Mouse (Mus musculus) spleen, adult 18-20 months (tissue): ENCODE results near the gene Srsf4.

ENCODE experiments used
- DNase-seq, 2 experiments: peaks; one replicate each; pipeline ENCODE4 v3.0.0; 2022; ENCODE audit warnings: mixed read lengths in 2 of 2

Srsf4 gene

DNA sequence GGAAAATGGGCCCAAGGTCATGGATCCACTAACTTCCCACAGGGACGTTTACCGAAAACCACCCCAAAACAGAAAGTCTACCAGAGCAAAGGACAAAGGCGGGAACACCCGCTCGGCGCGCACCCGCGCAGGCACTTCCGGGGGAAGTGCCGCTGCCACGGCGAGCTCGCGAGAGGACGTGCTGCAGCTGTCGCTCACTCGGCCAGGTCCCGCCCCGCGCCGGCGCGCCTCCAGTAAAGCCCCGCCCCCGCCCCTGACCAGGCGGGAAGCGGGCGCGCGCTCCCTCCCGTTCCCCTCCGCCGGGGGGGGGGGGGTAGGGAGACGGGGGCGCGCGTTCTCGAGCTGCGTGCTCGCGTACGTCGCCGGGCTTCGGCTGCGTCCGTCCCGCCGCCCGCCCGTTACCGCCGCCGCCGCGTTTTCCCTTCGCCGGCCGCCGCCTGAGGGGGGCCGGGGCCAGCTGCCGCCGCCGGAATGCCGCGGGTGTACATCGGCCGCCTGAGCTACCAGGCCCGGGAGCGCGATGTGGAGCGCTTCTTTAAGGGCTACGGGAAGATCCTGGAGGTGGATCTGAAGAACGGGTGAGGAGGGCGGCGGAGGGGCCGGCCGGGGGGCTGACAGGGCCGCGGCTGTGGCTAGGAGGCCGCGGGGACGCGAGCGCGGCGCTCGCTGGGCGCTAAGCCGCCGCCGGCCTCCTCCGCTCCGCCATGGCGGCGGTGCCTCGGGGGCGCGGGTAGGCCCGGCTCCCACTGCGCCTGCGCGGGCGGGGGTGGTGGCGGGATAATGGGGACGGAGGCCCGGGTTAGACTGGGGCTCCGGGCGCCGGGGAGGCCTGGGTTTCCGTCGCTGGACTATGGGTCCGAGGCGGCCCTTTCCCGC lies at the start of gene Srsf4:
Srsf4 (plus strand) TSS at position 325 of the 876 bp plus-strand sequence.
- DNase-seq = peak; percentile 89 to 92

DNA sequence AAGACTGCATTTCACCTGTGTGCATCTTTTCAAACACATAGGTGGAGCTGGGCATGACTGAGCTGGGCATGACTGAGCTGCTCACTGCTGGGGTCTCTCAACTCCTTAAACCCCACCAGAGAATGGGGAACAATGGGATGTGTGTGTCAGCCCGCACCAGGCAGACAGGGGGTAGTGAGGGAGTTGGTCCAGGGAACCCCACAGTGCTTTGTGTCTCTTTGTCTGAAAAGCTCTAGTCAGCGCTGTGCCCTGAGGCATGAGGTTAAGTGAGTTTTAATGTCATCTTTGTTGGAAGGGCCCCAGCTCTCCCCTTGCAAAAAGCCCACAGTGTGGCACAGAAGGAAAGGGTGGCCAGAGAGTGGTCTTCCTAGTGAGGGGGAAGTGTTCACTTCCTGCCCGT lies 48.5 kb upstream of the Srsf4 start:
- no peak for DNase-seq

DNA sequence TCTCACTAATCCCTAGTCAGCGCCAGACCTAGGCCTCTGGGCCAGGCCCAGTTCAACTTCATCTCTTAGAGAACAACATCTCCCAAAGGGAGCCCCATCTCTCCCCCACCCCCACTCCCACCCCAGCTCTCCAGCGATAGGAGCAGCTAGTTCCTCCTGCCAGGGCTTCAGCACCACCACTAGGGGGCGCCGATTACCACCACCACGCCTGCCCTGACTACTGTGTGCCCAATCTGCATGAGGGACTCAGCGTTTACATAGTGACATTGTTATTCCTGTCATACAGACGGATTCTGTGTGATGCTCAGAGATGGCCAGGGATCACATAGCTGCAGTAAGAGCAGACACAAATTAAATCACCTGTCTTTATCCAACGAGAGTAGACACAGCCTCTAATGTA lies 47.6 kb upstream of the Srsf4 start:
- DNase-seq = peak; percentile 14 to 50

DNA sequence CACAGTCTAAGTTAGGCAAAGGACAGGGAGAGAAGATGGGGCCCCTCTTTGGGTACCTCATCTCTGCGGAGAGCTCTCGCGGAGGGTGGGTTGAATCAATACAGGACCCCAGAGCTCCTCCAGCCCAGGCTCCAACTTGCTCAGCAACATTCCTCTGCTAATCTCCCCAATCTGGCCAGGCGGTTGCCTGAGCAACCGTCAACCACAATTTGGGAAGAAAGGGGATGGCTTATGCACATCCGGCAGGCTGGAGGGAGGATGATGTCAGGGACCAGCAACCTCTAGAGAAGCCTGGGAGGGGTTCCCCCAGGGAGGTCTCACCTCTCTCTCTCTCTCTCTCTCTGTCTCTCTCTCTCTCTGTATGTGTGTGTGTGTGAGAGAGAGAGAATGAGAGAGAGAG lies 46.5 kb upstream of the Srsf4 start:
- no peak for DNase-seq

DNA sequence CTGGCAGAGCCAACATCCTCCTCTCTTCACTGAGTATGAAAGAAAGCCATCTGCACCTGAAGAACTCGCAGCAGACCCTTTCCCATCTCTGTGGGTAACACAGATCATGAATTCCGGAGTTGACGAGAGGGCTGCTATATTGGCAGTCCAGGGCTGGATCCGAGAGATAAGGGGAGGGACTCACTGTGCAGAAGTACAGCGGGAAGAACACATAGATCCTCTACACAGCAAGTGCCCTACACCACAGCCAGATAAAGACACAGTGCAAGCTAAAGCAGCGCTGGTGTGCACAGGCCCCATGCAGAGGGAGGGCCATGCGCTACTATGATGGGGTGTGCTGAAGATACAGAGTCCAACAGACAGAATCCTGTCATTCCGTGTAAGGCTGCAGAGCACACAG lies 44.3 kb upstream of the Srsf4 start:
- no peak for DNase-seq

DNA sequence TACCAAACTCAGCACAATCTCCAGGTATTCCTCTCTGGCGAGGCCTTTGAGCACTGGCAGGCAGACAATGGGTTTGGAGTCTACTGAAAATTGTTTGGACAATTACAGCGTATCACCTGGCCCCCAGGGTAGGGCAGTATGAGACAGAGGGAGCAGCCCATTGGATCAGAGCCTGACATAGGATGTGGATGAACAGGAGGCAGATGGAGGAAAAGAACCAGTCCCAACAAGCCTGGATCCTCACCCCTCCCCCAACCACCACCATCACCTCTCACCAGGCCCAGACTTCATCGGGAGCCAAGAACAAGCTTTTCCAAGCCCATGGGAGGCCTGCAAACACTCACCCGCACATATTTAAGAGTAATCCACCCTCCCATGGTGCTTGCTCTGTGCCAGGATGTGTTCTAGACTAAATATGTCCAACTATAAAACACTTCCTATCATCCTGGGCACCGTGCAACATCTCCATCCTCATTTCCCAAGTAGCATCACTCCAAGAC lies 41.8 kb upstream of the Srsf4 start:
- no peak for DNase-seq

DNA sequence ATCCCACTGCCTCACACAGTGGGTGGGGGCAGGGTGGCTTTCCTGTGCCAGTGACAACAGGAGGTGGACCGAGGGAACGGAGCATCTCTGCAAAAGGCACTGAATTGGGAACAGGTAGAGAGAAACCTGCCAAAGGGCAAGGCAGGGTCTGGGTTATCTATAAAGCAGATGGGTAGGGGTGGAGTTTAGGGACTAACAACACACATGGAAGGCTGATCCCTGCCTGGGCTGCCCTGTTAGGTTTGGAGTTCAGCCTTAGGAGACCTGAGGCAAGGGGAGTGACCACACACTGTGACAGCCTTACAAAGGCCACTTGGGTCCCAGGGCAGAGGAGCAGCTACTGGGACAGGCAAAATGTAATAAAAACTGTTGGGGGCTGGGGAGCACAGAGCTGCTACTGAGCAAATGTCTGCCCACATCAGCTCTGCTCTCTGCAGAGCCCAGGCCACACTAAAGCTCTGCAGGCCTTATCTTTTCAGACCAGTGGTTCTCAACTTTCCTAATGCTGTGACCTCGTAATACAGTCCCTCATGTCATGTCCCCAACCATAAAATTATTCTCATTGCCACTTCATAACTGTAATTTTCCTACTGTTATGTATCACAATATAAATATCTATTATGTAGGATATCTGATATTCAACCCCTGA lies 40.5 kb upstream of the Srsf4 start:
- no peak for DNase-seq

DNA sequence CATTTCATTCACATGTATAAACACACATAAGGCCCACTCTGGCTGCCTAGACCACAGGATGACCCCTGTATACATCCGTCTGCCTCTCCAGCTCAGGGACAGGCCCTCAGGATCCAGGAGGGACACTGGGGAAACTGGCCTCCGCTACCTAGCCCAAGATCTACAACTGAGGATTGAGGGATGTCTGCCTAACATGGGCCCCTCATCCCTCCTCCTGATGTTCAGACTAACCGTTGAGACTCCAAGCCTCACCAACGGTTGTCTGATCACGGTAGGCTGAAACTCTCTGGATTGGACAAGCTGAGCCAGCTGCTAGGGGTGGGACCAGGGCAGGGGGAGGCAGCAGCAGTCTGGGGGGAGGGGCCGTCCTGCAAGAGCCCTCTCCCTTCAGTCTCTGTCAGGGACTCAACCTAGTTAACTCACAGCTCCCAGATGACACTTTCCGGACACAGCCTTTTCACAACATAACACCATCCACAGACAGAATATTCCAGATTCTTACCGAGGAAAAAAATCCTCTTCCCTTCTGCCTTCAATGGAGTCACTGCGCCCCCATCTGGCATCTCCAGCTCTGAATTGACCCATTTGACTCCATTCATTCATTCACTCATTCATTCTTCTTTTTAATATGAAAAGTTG lies 39.3 kb upstream of the Srsf4 start:
- no peak for DNase-seq

DNA sequence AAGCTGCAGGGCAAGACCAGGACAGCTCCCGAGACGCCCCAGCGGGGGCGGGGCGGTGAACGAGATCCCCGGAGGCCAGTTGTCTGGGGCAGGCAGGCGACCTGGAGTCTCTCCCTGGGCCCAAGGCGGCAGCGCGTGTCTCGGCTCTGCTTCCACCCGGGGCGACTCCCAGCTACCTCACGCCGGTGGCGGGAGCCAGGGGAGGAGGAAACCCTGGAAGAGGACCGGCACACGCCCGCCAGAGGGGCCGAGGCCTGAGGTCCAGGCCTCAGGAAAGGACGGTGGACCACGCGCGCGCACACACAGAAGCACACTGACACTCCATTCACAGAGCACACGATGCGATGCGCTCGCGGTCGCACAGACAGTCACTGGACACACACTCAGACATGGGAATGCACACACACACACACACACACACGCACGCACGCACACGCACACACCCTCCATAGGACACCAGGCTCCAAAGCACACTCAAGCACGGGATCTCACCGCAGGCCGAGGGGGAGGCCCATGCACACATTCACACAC lies 37.0 kb upstream of the Srsf4 start:
- peak in 1 of 2 experiments; percentile 6 for DNase-seq

DNA sequence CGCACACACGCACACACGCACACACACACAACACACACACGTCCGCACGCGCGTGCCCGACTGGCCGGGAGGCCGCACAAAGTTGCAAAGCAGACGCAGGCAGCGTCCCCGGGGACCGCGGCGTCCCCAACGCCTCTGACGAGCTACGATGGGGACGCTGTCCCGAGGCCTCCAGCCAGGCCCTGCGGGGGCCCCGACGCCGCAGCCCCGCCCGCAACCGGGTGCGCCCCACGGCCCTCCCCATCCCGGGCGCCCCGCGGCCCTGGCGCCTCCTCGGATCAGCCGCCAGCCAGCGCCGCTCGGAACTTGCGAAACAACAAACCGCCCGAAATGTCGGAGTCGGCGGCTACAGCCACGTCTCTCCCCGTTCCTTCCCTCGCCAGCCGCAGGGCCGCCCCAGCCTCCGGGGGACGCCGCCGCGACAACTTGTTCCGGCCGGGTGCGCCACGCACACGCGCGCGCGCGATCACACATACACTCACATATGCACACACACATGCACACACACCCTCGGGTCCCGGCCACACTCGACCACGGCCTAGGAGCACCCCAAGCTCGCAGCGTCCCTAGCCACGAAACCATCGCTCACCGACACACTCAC lies 36.4 kb upstream of the Srsf4 start:
- DNase-seq = peak in 1 of 2 experiments; percentile 31

DNA sequence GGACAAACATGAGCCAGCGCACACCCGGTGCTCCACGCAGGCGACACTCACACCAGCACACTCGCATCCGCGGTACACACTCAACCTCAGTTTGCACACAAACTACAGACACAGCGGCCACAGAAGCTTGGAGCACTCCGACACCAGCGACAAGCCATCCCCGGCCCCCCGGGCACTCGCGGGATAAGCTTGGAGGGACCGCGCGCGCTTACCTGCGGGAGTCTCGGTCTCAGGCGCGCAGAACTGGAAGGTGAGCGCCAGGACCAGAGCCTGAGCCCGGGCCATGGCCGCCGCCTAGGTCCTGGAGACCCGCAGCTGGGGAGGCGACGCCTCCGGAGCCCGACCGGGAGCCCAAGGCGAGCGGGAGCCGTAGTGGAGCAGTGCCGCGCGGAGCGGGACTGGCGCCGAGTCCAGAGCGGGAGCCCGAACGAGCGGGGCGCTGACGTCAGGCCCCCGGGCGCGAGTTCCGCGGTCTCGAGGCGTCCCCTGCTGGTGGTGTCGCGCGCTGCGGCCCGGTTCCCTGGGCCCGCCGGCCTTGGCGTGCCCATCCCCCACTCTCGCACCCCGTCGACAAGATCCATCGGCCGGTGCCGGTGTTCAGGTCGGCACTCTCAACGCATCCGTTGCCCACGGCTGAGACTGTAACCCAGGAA lies 35.4 kb upstream of the Srsf4 start, which contains the start of gene Ptpru:
Ptpru (minus strand) TSS at position 417 of the 653 bp plus-strand sequence.
- DNase-seq = peak; percentile 72 to 94

DNA sequence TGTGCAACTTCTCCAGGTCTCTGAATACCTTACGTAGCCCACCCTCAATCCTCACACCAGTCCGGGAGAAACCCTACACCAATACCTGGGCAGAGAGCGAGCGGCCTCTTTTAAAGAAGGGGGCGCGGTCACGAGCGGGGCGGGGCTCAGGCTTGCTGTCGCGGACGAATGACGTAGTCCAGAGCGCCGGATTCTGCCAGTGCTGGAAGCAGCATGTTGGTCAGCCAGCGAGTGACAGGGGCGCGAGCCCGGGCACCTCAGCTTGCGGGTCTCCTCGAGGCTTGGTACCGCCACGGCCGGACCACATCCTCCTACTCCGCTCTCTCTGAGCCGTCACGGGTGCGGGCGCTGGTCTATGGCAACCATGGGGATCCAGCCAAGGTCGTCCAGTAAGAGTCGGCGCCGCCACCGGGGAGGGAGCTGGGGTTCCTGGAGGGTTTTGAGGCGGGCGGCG lies 30.1 kb upstream of the Srsf4 start, which contains the start of gene Mecr:
Mecr (plus strand) TSS at position 181 of the 454 bp plus-strand sequence.
- DNase-seq = peak; percentile 83 to 95

DNA sequence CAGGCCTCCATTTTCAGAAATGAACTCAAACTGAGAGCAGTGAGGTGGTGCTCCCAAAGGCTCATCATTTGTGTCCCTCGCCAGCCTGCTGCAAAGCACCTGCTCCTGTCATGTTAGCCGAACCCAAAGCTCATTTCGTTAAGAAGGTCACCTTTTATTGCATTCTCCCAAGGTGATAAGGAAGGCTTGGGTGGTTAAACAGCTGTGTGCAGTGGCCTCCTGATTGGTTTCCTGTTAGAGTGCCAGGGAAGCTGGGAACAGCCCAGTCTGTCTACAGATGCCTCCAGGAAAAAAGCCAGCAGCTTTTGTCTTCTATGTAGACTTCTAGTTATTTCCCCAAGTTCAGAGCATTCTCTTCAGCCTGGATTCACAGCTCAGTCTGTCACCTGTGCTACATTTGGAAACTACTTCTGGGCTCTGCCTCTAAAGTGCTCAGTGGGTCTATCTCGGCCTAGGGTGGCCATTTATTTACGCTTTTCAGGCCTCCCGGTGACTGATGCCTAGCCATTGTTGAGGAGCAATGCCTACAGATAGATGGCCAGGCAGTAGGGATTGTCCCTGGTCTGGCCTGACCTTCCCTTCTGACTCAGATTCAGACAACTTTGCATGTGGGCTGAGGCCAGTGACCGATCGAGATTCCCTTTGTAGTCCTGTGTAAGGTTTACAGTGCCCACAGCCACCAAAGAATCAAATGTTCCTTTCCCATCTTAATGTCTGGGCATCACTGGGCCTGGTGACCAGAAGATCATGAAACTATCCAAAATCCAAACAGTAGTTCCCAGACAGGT lies 27.2 kb upstream of the Srsf4 start:
- DNase-seq = no peak

DNA sequence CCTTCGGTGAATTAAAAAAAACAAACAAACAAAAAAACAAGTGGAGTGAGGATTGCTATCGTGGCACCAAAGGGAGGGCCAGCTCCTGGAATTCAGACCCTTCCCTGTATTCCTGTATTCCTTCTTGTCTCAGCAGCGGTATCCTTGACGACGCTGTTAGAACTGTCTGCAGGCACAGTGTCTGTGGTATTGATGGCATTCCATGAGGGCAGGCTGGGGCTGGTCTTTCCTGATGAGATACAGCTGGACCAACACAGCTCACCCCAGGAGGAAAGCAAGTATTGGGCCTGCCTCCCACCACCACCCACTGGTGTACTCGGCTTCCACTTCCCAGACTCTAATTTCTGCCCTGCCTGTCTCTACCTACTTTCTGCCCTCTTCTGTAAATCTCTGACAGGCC lies 25.3 kb upstream of the Srsf4 start:
- DNase-seq = no peak

DNA sequence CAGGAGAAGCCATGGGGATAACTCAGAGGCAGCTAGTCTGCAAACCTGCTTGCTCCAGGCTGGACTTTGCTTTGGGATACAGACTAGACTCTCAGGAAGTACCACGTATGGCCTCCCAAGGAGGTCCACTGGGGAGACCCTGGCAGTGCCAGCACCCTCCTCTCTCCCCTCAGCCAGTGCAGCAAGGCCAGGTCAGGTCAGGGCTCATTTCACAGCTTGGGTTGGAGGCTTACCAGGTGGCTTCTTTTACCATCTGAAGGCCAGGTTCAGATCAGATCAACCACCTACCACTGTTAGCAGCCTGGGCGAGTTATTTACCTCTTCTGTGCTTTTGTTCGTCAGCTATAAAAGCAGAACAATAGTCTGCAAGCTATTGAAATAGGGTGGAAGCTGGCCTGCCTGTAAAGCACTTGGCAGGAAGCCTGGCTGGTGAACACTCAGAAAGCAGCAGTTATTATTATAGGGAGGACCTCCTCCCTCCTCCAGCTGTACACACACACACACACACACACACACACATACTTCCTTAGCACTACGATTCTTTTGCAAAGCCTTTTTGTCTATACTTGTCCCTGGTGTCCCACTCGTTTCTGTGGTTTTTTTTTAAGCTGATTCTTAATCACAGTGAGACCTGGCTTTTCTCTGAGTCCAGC lies 23.3 kb upstream of the Srsf4 start:
- DNase-seq = no peak

DNA sequence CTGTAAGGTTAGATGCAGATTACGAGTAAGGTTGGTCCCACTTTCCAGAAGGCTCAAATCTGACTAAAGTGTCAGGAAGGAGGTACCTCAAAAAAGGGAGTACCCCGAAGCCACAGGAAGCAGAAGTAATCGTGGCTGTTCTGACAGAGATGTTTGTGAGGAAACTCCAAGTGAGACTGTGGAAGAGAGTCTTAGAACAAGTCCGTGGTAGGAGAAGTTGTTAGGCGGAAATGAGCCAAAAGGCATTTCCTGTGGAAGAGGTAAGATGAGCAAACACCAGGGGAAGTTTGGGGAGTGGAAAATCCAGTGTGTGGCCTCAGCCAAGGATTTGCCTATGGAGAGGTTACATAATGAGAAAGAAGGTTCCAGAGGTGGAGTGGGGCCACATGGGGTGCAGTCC lies 18.5 kb upstream of the Srsf4 start:
- no peak for DNase-seq

DNA sequence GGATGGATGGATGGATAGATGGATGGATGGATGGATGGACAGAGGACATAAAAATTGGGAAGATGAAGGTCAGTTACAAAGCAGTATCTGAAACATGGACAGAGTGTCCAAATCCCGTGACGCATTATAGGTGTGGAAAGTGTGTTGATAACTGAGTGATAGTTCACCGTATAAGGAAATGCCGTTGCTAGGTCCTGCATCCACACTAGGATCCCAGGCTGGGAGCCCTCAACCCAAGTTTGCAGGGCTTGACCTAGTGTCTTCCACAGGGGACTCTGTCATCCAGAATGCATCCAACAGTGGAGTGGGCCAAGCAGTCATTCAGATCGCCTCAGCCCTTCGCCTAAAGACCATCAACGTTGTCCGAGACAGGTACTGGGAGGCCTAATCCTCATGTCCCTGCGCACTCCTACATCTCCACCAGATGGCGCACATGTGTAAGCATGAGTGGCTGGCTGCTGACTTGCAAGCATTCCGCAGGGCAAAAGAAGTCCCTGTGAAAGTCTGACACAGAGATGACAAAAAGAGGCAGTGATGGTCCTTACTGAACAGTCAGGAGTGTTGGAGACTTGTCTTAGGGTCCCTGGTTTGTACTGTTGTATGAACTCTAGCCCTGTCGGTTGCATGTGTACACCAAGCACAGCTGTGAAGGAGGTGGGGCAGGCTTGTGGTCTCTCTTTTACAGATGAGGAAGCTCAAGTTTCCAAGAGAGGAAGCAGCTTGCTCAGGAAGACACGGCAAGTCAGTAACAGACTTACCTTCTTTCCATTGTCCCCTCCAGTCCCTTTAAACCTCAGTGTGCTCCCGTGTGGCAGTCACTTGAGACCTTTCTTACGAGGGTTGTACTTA lies 12.7 kb upstream of the Srsf4 start:
- peak; percentile 62 to 79 for DNase-seq

DNA sequence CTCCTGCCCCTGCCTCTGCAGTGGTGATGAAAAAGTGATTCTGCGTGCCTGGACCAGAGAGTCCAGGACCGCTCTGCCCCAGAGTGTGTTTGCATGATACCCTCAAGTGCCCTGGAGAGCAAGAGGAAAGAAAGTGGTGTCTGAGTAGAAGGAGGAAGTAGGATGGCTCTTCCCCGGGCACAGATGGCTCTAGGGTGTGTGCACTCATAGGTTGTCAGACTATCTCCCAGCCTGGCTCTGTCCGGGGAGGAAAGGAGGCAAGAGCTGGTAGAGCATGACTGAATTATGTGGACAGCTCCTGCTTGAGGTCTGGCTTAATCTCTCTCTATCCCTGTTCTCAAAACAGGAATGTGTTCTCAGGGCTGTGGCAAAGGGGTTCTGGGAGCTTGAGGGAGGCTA lies 12.1 kb upstream of the Srsf4 start:
- DNase-seq = no peak

DNA sequence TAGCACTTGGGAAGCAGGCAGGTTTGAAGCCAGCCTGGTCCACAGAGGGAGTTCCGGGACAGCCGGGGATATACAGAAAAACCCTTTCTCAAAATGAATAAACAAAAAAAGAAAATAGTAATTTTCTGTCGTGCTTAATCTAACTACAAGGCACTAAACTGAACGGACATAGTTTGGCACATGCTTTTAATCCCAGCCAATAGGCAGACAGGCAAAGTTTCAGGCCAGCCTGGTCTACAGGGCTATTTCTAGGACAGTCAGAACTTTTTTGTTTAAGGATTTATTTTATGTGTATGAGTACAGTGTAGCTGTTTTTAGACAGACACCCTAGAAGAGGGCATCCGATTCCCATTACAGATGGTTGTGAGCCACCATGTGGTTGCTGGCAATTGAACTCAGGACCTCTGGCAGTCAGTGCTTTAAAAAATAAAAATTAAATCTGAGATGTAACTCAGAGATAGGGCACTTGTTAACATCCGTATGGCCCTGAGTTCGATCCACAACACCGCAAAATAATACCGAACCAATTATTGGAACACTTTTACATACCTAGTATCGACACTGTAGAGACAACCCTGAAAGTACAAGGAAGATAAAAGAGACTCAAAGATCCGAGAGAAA lies 635 bp upstream of the Srsf4 start:
- DNase-seq = no peak
